Mouse (Mus musculus) kidney, postnatal 0 days (tissue): ENCODE data around the gene Galnt18. TPM values are rescaled to one million over a fixed set of nuclear protein-coding genes. Genes with fewer than 3 reads are reported as not detected.

Experiments used
- ATAC-seq: fragments of 200-750 bp; cut with Nextera tagmentation; replicated peaks from 2 replicates; pipeline ENCODE4 v1.8.0; 2017; ENCODE audit warnings: low read depth, moderate number of reproducible peaks, moderate TSS enrichment, moderate library complexity; ENCODE audit not compliant: low FRiP score
- DNase-seq: peaks from one replicate; pipeline ENCODE4 v3.0.0-alpha.2; 2016; ENCODE audit warnings: low spot score
- H3K27ac ChIP-seq: fragments of 300-500 bp; sonication (generic); 2 replicates; pipeline ENCODE4 v1.5.1; 2014; ENCODE audit warnings: mild to moderate bottlenecking
- H3K27me3 ChIP-seq: fragments of 300-500 bp; sonication (generic); 2 replicates; pipeline ENCODE4 v1.6.1; 2014; ENCODE audit warnings: low read length, mixed read lengths; ENCODE audit not compliant: insufficient read depth
- H3K36me3 ChIP-seq: fragments of 300-500 bp; sonication (generic); 2 replicates; pipeline ENCODE4 v1.6.1; 2014; ENCODE audit warnings: low read length, mixed read lengths; ENCODE audit not compliant: insufficient read depth
- H3K4me1 ChIP-seq: fragments of 300-500 bp; sonication (generic); replicated peaks from 2 replicates; pipeline ENCODE4 v1.6.1; 2014; ENCODE audit warnings: antibody characterized with exemption, low read length, mixed read lengths; ENCODE audit not compliant: insufficient read depth
- H3K4me2 ChIP-seq: fragments of 300-500 bp; sonication (generic); 2 replicates; pipeline ENCODE4 v1.6.1; 2014; ENCODE audit warnings: mild to moderate bottlenecking, low read length, moderate library complexity, mixed read lengths
- H3K4me3 ChIP-seq: fragments of 300-500 bp; sonication (generic); replicated peaks from 2 replicates; pipeline ENCODE4 v1.5.1; 2014; ENCODE audit warnings: low read depth, low read length
- H3K9ac ChIP-seq: fragments of 300-500 bp; sonication (generic); 2 replicates; pipeline ENCODE4 v1.6.1; 2014; ENCODE audit warnings: low read depth, low read length
- H3K9me3 ChIP-seq: fragments of 300-500 bp; sonication (generic); replicated peaks from 2 replicates; pipeline ENCODE4 v1.6.1; 2016; ENCODE audit warnings: low read length, inconsistent platforms, mixed read lengths
- CTCF ChIP-seq: IDR thresholded peaks from 2 replicates; pipeline ENCODE4 v1.5.1; 2016; ENCODE audit warnings: antibody characterized with exemption, low read depth, mild to moderate bottlenecking, moderate library complexity
- WGBS: fragments of 180-500 bp; shearing (Covaris S2); extraction: QIAGEN DNeasy Blood & Tissue Kit; methylation state at CpG from one replicate; pipeline ENCODE4 v1.1.7; 2014; 5-methylcytosine and 5-hydroxymethylcytosine counted together
- polyA plus RNA-seq: library from polyadenylated mRNA; unstranded; fragments of >200 nt; fragmentation: Nextera tagmentation; extraction: Ambion mirVana; gene quantifications from 2 replicates; pipeline ENCODE4 v1.2.1, GENCODE M21; 2015

The Galnt18 gene
- 52.1 and 53.3 TPM in 2 replicates for polyA plus RNA-seq

DNA sequence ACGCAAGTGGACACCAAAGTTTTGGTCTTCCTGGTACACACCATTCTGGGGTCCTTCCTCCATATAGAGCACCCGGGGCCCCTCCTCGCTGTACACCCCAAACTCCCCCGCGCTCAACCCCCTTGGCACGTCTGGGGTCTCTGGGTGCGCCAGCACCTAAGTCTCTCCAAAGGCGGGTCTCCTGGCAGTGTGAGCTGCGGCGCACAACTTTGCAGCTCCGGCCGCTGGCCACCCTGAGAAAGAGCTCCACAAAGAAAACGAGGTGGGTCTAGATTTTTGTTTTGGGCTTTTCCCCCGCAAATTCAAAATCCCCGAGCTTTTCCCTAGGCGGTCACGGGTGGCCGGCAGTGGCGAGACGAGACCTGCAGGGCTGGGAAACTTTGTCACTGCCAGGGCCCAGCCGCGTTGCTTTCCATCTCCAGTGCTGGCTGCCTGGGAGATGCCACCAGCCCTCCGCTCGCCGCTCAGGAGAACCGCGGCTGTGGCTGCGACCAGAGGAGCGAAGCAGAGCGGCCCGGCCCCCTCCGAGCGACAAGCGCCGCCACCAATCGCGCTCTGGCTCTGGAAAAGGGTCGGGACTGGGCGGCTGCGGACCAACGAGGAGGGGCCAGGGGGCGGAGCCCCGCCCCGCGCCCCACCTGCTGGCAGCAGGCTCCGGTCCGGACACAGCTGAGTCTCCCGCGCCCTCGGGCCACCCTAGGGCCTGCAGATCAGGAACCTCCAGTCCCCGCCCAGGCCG lies at the start of gene Galnt18:
TSS of gene Galnt18 (minus strand) at position 474 of the 739 bp plus-strand sequence.
- WGBS: under 1% methylated on average over 46 of the region's 52 CpGs
- H3K4me1 ChIP-seq: peaks cover 6% of the 10 kb centered on the region
- no peaks in the 10 kb centered on the region for H3K9me3 ChIP-seq
- peak; percentile 52 for TF ChIP-seq CTCF
- DNase-seq (peak; percentile 96), ATAC-seq (peak; percentile 93)
- H3K36me3 ChIP-seq: no peaks in the 10 kb centered on the region
- peak within 1 kb of the TSS; percentile 92 for H3K4me2 ChIP-seq
- peak within 1 kb of the TSS; percentile 68 for H3K27ac ChIP-seq
- H3K4me3 ChIP-seq: peak within 1 kb of the TSS; percentile 54
- H3K9ac ChIP-seq: peak within 1 kb of the TSS; percentile 50
- H3K27me3 ChIP-seq: no peaks in the 10 kb centered on the region

DNA sequence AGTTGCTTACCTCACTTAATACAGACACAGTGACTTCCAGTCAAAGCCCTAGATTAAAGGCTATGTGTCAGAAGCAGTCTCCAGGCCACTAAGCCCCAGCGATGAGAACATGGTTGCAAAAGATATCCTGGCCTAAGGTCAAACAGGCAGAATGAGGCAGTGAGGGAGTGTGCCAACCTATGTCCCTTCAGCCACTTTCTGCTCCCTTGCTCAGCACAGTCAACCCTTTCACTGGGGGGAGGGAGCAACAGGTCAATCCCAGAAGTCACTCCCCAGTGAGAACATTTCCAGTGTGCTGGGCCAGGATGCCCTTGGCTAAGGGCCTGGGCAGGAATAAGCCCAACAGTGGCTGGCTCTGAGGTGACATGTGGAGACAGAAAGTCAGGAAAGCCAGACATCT lies 47.6 kb upstream of the Galnt18 start:
- 89% methylated on average over 1 of the region's 1 CpGs for WGBS
- H3K4me2 ChIP-seq: no peak overlapping the region
- no peak overlapping the region for H3K4me3 ChIP-seq
- no peak overlapping the region for H3K9ac ChIP-seq
- H3K27ac ChIP-seq: no peak overlapping the region
- no peak for TF ChIP-seq CTCF
- no peak for ATAC-seq
- H3K4me1 ChIP-seq: no peaks in the 10 kb centered on the region
- DNase-seq: no peak
- no peaks in the 10 kb centered on the region for H3K9me3 ChIP-seq
- H3K36me3 ChIP-seq: no peaks in the 10 kb centered on the region
- no peaks in the 10 kb centered on the region for H3K27me3 ChIP-seq

DNA sequence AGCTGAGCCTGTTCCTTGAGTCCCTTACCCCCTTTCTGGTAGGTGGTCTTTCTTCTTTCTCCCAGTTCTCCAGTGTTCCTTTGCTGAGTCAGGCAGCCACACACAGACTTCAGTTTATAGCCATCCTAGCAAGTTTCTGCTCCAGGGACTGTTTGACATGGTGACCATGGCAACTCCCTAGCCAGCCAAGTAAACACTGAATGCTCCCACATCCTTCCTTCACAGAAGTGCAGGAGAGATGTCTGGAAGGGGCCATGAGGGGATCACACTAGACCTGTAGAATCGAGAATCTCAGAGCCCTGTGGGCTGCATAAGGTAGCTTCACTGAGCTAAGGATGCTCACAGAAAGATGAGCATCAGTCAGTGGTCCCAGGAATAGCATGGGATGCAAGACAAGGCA lies 33.3 kb upstream of the Galnt18 start:
- WGBS: 21% methylated on average over 1 of the region's 1 CpGs
- Histone ChIP-seq H3K27ac (no peak overlapping the region), H3K4me2 (no peak overlapping the region), H3K36me3 (no peaks in the 10 kb centered on the region), H3K4me1 (peaks cover 2% of the 10 kb centered on the region; the same call in 1 of the 2 replicates), H3K27me3 (no peaks in the 10 kb centered on the region), H3K9me3 (no peaks in the 10 kb centered on the region), H3K9ac (no peak overlapping the region), H3K4me3 (no peak overlapping the region)
- ATAC-seq (no peak; the same call in 1 of the 2 replicates), DNase-seq (peak; percentile 65)
- no peak for TF ChIP-seq CTCF

DNA sequence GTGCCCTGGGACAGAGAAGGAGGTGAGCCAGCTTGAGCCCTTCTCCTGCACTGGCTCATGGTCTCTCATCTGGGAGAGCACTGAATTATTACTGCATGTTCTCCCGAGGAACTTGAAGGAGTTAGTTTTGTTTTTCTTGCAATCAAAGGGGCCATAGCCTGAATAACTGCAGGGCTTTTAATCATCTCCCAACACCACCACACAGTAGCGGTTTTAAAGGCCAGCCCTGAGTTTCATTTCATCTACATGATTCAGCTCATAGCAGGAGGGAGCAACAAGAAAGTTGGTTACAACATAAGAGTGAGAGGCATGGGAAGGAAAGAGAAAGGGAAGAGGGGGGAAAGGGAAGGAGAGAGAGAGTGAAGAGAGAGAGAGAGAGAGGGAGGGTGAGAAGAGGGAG lies 31.3 kb upstream of the Galnt18 start:
- no peak overlapping the region for H3K4me3 ChIP-seq

DNA sequence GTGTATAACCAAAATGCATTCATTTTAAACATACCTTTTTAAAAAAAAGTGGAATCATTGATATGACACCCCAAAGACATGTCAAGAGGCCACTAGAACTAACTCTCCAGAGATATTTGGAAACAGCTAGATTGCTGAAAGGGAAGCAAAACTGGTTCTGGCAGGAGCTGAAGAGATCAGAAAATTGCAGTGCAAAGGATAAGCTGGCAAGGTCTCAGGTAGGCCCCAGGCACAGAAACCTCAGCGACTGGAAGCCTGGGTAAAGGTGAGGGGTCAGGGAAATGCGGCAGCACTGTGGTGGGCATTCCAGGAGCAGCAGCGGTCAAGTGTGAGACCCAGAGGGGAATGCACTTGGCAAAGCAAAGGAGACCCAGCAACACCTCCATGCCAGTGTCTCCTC lies 30.0 kb upstream of the Galnt18 start:
- peaks cover 2% of the 10 kb centered on the region; the same call in 1 of the 2 replicates for H3K4me1 ChIP-seq
- H3K4me2 ChIP-seq: no peak overlapping the region
- H3K4me3 ChIP-seq: no peak overlapping the region
- H3K27ac ChIP-seq: no peak overlapping the region
- no peak for DNase-seq
- H3K36me3 ChIP-seq: no peaks in the 10 kb centered on the region
- no peak overlapping the region for H3K9ac ChIP-seq
- ATAC-seq: no peak
- H3K9me3 ChIP-seq: no peaks in the 10 kb centered on the region
- 56% methylated on average over 3 of the region's 3 CpGs for WGBS
- no peaks in the 10 kb centered on the region for H3K27me3 ChIP-seq
- TF ChIP-seq CTCF: no peak

More for the DNA sequence above, 31.3 kb upstream of the Galnt18 start:
- no peak for TF ChIP-seq CTCF
- Histone ChIP-seq H3K4me2 (no peak overlapping the region), H3K27me3 (no peaks in the 10 kb centered on the region), H3K9me3 (no peaks in the 10 kb centered on the region), H3K36me3 (no peaks in the 10 kb centered on the region), H3K9ac (no peak overlapping the region), H3K27ac (no peak overlapping the region), H3K4me1 (peaks cover 2% of the 10 kb centered on the region; the same call in 1 of the 2 replicates)
- 20% methylated on average over 2 of the region's 2 CpGs for WGBS
- DNase-seq (peak; percentile 71), ATAC-seq (no peak)

DNA sequence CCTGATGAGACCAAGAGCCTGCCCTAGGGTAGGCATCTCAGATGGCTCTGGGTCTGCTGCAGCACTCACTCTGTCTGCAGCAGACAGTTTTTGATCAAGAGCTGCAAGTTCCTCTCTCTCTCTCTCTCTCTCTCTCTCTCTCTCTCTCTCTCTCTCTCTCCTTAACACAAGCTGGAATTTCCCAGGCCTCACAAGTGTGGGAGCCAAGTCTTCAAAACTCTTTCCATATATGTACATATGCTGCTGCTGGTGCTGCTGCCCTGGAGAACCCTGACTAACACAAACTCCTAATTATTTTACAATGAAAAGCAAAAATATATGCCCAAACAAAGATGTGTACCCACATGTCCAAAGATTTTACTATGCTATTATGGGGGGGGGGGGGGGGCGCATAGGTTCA lies 26.3 kb upstream of the Galnt18 start:
- no peak for TF ChIP-seq CTCF
- WGBS: 80% methylated on average over 1 of the region's 1 CpGs
- Histone ChIP-seq H3K9me3 (no peaks in the 10 kb centered on the region), H3K4me2 (no peak overlapping the region), H3K36me3 (no peaks in the 10 kb centered on the region), H3K27ac (no peak overlapping the region), H3K27me3 (no peaks in the 10 kb centered on the region), H3K4me1 (peaks cover 2% of the 10 kb centered on the region; the same call in 1 of the 2 replicates), H3K4me3 (no peak overlapping the region), H3K9ac (no peak overlapping the region)
- ATAC-seq (no peak), DNase-seq (no peak)
